Mouse (Mus musculus): Measurements from ENCODE around the gene Mymk.

The Mymk gene

DNA sequence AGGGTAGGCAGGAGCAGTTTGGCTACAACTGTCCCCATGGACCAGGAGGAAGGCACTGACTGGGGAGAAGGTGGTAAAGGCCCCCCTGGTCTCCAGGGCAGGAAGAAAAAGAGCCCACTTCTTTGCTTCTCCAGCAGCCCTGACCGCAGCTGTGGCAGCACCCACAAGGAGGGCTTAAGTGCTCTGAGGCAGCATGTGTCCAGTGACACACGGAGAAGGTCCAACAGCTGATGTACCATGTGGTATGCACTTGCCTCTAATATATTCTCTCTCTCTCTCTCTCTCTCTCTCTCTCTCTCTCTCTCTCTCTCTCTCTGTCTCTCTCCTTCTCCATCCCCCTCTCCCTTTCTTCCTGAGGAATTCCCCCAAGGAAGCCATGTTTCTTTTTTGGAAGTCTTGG is at the start of gene Mymk:
Mymk (minus strand) TSS at position 202 of the 400 bp plus-strand sequence.
- no peak for DNase-seq (ENCODE audit: low spot score)

DNA sequence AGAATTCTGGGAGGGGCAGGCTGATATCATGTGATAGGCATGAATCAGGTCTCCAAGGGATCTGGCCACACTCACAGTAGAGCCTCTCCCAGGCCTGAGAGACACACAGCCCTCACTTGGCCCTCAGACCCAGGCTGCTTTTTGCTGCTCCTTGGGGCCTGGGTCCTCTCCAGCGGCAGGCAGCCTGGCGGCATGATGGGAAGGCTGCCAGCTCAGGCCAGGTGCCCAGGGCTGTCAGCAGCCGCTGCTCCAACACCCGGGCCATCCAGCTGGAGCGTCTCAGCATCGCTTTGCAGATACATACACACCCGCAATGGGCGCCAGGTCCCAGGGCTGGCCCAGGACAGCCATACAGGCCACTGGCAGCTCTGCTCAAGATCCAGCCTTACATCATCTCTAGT is 48.3 kb upstream of the Mymk start:
- DNase-seq (ENCODE audit: low spot score) = no peak

GRCm38 (mm10) chr2:27119766-27120165 is 47.8 kb upstream of the Mymk start:
- no peak for DNase-seq (ENCODE audit: low spot score)

GRCm38 (mm10) chr2:27118452-27118851 is 46.5 kb upstream of the Mymk start:
- no peak for DNase-seq (ENCODE audit: low spot score)

DNA sequence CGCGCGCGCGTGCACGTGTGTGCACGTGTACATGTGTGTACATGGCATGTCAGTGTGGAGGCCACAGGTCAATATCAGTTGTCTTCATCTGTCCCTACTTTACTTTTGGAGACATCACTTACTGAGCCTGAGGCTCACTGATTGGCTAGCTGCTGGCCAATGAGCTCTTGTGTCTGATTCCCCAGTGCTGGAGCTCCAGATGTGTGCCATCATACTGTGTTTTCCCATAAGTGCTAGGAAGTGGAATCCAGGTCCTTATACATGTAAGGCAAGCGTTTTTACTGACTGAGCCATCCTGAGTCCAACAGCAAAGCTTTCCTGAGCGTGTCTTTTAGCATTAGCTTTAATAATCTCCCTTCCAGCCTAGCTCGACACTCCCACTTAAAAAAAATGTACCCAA is 42.2 kb upstream of the Mymk start:
- DNase-seq (ENCODE audit: low spot score) = no peak

- no peak for DNase-seq (ENCODE audit: low spot score)
These were observed 40.6 kb upstream of the Mymk start for GRCm38 (mm10) chr2:27112585-27112984.

GRCm38 (mm10) chr2:27109052-27109451 is 37.1 kb upstream of the Mymk start:
- DNase-seq (ENCODE audit: low spot score) = peak; percentile 37

DNA sequence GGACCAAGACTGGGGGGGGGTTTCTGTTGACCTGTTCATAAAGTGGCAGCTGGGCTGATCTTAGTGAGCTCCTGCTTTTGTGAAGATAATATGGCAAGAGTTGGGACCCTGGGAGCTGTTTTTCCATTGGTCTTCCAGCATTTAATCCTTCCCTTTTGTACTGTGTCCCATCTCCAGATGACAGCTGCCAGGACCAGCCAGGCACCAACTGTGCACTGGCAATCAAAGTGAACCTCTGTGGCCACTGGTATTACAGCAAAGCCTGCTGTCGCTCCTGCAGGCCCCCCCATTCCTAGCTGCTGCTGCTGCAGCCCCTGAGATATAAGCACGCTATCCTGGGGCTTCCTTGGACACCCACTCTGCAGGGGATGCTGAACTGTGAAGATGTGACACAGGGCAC is 36.2 kb upstream of the Mymk start:
- DNase-seq (ENCODE audit: low spot score) = no peak

GRCm38 (mm10) chr2:27106816-27107215 is 34.8 kb upstream of the Mymk start:
- DNase-seq (ENCODE audit: low spot score) = no peak

DNA sequence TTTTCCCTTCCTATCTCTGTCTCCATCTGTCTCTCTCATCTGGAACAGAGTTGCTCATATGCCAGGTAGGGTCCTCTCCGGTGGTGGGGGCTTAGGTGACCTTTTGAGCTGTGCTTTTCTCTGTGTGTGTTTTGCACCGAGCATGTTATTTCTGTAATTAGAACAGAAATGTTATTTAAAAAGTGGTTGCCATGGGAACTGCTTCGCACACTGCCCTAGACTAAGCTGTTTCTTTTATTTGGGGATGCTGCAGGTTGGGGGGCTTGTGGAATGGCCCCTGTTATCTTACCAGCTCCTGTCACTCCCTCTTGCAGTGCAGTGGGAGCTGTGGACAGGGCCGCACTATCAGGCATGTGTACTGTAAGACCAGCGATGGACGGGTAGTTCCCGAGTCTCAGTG is 31.6 kb upstream of the Mymk start:
- DNase-seq (ENCODE audit: low spot score) = peak; percentile 33

DNA sequence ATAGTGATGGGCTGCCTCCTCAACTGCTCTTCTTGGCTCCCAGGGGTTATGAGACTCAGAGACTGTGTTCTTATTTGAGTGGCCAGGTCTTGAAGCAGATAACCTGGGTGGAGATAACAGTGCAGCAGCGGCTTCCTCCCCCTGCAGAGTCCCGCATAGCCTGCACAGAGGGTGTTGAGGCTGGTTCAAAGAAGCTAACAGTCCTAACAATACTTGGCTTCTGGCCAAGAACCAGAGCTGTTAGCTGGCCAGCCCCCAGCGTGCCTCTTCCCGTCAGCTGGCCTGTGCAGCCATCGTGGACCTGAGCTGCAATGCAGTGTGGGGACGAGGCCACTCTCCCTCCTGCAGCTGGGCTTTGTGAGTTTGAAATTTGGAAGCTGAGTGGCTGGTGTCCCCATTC is 25.8 kb upstream of the Mymk start:
- DNase-seq (ENCODE audit: low spot score) = peak; percentile 49

- no peak for DNase-seq (ENCODE audit: low spot score)
These were observed 25.3 kb upstream of the Mymk start for GRCm38 (mm10) chr2:27097241-27097656.

DNA sequence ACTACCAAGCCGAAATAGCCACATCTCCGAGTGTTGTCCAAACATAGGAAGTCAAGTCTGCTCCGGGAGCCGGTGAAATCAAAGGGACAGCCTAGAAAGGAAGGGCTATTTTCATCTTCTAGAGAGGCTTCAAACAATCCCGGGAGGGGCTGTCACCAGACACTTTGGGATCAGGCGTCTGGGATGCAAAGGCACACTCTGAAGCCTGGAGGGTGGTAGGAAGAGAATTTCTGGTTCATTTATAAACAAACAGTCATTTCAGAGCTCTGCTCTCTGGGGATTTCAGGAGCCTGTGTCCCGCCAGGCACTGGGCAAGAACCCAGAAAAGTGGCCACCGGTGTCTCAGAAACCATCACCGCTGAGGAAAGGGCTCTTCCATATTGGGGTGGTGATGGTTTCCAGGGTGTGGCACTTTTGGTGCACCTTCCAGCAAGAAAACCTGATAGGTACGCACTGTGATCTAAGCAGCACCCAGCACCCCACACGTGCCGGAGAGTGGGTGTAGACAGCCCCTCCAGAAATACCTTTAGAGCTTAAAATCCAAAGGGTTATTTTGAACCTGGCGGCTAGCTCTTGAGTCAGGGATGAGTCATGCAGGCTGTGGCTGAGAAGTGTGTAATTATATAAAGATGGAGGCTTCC is 24.5 kb upstream of the Mymk start:
- no peak for DNase-seq (ENCODE audit: low spot score)

DNA sequence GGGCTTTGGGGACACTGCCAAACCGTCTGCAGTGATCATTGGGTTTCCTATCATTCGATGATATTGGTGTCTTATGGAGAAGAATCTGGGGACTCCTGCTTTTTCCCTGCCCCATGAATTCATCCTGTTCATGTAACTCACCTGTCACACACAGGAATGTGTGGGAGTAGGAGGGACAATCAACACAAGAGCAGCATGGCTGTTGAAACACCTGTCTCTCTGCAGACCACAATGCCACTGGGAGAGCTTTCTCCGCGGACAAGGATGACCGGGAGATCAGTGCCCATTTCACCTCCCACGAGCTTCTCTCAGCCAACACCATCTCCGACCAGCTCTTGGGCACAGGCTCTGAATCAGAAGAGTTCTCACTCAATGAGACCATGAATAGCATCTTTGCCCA is 23.2 kb upstream of the Mymk start:
- no peak for DNase-seq (ENCODE audit: low spot score)

- DNase-seq (ENCODE audit: low spot score) = no peak
These were observed 17.3 kb upstream of the Mymk start for GRCm38 (mm10) chr2:27089238-27089637.

GRCm38 (mm10) chr2:27088700-27089099 is 16.7 kb upstream of the Mymk start:
- DNase-seq (ENCODE audit: low spot score) = no peak

DNA sequence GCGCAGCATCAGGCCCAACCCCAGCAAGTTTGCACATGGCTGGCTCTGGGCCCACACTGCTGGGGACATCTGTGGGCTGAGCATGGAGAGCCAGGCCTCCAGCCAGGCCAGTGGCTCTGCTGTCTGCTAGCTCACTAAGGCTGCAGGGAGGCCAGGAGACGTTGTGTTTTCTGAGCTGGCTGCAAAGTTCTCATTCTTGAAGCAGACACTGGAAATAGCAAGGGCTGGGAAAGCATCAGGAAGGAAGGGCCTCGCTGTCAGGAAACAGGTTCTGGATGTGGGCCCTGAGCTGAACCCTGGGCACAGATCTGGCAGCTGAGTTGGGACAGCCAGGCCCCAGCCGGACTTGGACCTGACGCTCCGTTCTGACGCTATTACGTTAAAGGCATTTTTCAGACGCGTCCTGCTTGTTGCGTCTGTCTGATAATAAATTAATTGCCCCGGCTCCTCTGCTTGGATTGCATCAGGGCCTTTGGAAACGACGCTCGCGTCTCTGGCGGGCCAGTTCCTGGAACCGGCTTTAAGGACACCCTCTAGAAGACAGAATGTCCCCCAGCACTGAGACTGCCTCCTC is 16.2 kb upstream of the Mymk start:
- no peak for DNase-seq (ENCODE audit: low spot score)

DNA sequence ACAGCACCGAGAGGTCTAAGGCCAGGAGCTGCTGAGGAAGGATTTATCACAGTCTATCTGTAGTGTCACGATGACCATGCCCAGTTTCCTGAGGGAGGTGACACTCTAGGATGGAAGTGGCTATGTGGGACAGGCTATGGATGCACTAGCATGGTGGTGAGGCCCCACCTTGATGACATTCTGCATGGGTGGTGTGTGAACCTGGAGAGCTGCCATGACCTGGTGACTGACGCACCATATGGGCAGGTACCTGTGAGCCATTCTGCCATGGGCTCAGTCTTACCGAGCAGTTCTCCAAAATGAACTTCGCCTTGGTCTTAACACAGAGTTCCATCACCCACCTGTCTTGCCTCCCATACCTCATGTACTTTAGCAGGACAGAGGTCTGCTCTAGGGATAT is 15.6 kb upstream of the Mymk start:
- no peak for DNase-seq (ENCODE audit: low spot score)

- DNase-seq (ENCODE audit: low spot score) = no peak
These were observed 14.6 kb upstream of the Mymk start for GRCm38 (mm10) chr2:27086483-27087010.

DNA sequence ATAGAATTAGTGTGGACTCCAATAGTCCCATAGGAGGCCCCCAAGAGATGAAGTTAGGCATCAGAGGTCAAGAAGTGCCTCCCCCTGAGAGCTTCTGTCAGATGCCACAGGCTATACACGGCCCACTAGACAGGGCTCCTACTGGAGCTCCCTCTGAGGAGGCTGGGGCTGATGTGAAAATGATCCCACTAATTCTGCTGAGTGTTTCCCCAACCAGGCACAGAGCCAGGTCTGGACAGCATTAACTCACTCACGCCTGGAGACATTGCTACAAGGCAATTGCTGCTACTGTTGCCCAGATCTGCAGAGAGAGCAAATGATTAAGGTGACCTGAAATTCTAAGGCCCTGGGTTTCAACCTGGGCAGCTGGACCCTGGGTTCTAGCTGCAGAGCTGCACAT is 13.8 kb upstream of the Mymk start:
- no peak for DNase-seq (ENCODE audit: low spot score)

GRCm38 (mm10) chr2:27084963-27085362 is 13.0 kb upstream of the Mymk start:
- no peak for DNase-seq (ENCODE audit: low spot score)

- no peak for DNase-seq (ENCODE audit: low spot score)
These were observed 11.9 kb upstream of the Mymk start for GRCm38 (mm10) chr2:27083761-27084475.

- no peak for DNase-seq (ENCODE audit: low spot score)
These were observed 7.7 kb upstream of the Mymk start for GRCm38 (mm10) chr2:27079649-27080048.
